Mouse (Mus musculus) lung, embryonic 16.5 days (tissue): ENCODE data around the gene Actn1. TPM values are rescaled to one million over a fixed set of nuclear protein-coding genes. Genes with fewer than 3 reads are reported as not detected.
"Not testable (repeated sequence)": the region's sequence is repeated elsewhere in the genome, so short reads cannot be mapped to it uniquely, and the experiment has no call there.

Experiments used
- ATAC-seq: fragments of 200-750 bp; cut with Nextera tagmentation; 2 replicates; pipeline ENCODE4 v1.8.0; 2017; ENCODE audit warnings: low read depth, mild to moderate bottlenecking, moderate library complexity
- H3K27ac ChIP-seq: fragments of 300-500 bp; sonication (generic); 2 replicates; pipeline ENCODE4 v1.5.1; 2014; ENCODE audit warnings: mild to moderate bottlenecking, control low read depth, low read length
- H3K27me3 ChIP-seq: fragments of 300-500 bp; sonication (generic); 2 replicates; pipeline ENCODE4 v1.6.1; 2014; ENCODE audit warnings: low read depth, low read length, mixed read lengths; ENCODE audit not compliant: control insufficient read depth, insufficient read depth
- H3K36me3 ChIP-seq: fragments of 300-500 bp; sonication (generic); 2 replicates; pipeline ENCODE4 v1.6.1; 2014; ENCODE audit warnings: low read length; ENCODE audit not compliant: control insufficient read depth, insufficient read depth
- H3K4me1 ChIP-seq: fragments of 300-500 bp; sonication (generic); replicated peaks from 2 replicates; pipeline ENCODE4 v1.6.1; 2014; ENCODE audit warnings: low read length, mixed read lengths; ENCODE audit not compliant: control insufficient read depth, insufficient read depth
- H3K4me2 ChIP-seq: fragments of 300-500 bp; sonication (generic); 2 replicates; pipeline ENCODE4 v1.6.1; 2014; ENCODE audit warnings: low read depth, low read length, control low read depth
- H3K4me3 ChIP-seq: fragments of 300-500 bp; sonication (generic); 2 replicates; pipeline ENCODE4 v1.5.1; 2014; ENCODE audit warnings: mild to moderate bottlenecking, low read length, control low read depth
- H3K9ac ChIP-seq: fragments of 300-500 bp; sonication (generic); 2 replicates; pipeline ENCODE4 v1.6.1; 2014; ENCODE audit warnings: low read length, control low read depth
- H3K9me3 ChIP-seq: fragments of 300-500 bp; sonication (generic); 2 replicates; pipeline ENCODE4 v1.6.1; 2016; ENCODE audit warnings: low read length; ENCODE audit not compliant: control insufficient read depth
- WGBS: fragments of 180-500 bp; shearing (Covaris S2); extraction: QIAGEN DNeasy Blood & Tissue Kit; methylation state at CpG from one replicate; pipeline ENCODE4 v1.1.7; 2014; 5-methylcytosine and 5-hydroxymethylcytosine counted together
- polyA plus RNA-seq: library from polyadenylated mRNA; unstranded; fragments of >200 nt; fragmentation: Nextera tagmentation; extraction: Ambion mirVana; gene quantifications from 2 replicates; pipeline ENCODE4 v1.2.1, GENCODE M21; 2015

Actn1 gene
- polyA plus RNA-seq, 1 experiment from 2014 or later = 49.9 TPM

- Histone ChIP-seq H3K4me2 (no peak overlapping the region), H3K27me3 (no peaks in the 10 kb centered on the region), H3K9me3 (no peaks in the 10 kb centered on the region), H3K4me3 (no peak overlapping the region), H3K4me1 (peaks cover 11% of the 10 kb centered on the region), H3K9ac (no peak overlapping the region), H3K27ac (no peak overlapping the region), H3K36me3 (no peaks in the 10 kb centered on the region)
- 79% methylated on average over 6 of the region's 6 CpGs for WGBS
- no peak for ATAC-seq
Observed at GRCm38 (mm10) chr12:80267962-80268361, 7.8 kb upstream of the Actn1 start.

DNA sequence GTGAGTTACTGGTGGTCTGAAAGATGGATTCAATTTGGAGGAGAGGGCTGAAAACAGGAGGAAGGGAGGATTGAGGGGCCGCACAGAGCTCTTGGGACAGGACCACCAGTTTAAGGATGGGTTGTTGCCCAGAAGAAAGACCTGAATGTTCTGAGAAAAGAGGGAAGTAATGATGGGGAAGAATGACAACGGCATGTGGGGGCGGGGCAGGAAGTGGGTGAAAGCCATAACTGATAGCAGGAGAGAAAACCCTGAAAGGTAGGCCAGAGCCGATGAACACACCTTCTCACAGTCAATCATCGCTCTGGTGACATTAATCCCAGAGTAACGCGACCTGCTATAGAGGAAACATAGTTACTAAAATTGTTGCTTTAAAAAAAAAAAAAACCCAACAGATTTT, 4.2 kb upstream of the Actn1 start:
- not testable (repeated sequence) for H3K36me3 ChIP-seq, H3K27ac ChIP-seq, H3K9ac ChIP-seq, H3K4me3 ChIP-seq, H3K27me3 ChIP-seq, H3K9me3 ChIP-seq, H3K4me1 ChIP-seq, ATAC-seq, H3K4me2 ChIP-seq
- 82% methylated on average over 7 of the region's 7 CpGs for WGBS

DNA sequence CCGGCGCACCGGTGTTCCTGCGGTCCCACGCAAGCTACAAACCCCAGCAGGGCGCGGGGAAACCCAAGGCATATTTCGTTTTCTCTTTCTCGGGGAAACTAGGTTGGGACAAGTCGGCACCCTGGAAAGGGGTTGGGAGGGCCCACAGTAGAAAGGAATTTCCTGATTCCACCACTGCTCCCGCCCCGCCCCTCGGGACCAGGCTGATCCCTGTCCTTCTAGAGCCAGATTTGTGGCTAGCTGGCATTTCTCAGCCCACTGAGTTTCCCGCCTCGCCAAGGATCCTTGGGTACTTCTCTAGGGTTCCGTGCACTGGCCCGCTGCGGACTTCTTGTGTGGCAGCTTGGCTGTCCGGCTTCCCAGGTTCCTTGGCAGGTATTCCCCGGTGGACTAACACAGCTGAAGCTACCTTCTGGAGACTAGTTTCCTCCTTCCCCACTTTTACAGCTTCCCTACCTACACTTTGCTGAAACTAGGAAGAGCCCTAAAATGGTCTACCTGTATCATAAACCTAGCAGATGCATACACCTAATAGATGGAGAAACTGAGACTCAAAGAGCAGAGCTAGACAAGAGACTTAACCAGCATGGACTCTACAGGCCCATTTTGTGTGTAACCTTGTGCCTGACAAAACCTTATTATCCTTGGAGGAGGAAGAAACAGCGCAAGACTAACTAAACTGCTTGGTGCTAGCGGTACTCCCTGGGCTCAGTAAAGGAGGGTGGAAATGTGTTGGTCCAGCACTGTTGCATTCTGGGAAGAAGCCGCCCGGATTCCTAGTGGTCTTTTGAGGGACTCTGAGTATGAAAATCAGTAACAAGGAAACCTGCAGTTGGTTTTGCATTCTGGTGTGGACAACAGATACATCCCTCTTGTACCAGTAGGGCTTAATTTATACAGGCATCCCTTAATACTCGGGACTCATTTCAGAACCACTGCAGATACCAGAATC, 849 bp upstream of the Actn1 start:
- Histone ChIP-seq H3K27me3 (no peaks in the 10 kb centered on the region), H3K9me3 (no peaks in the 10 kb centered on the region), H3K27ac (peak overlapping the region; percentile 98), H3K36me3 (no peaks in the 10 kb centered on the region), H3K4me2 (peak overlapping the region; percentile 89), H3K9ac (peak overlapping the region; percentile 92), H3K4me3 (peak overlapping the region; percentile 68), H3K4me1 (peaks cover 31% of the 10 kb centered on the region)
- peak; percentile 55 for ATAC-seq
- 11% methylated on average over 25 of the region's 25 CpGs for WGBS

DNA sequence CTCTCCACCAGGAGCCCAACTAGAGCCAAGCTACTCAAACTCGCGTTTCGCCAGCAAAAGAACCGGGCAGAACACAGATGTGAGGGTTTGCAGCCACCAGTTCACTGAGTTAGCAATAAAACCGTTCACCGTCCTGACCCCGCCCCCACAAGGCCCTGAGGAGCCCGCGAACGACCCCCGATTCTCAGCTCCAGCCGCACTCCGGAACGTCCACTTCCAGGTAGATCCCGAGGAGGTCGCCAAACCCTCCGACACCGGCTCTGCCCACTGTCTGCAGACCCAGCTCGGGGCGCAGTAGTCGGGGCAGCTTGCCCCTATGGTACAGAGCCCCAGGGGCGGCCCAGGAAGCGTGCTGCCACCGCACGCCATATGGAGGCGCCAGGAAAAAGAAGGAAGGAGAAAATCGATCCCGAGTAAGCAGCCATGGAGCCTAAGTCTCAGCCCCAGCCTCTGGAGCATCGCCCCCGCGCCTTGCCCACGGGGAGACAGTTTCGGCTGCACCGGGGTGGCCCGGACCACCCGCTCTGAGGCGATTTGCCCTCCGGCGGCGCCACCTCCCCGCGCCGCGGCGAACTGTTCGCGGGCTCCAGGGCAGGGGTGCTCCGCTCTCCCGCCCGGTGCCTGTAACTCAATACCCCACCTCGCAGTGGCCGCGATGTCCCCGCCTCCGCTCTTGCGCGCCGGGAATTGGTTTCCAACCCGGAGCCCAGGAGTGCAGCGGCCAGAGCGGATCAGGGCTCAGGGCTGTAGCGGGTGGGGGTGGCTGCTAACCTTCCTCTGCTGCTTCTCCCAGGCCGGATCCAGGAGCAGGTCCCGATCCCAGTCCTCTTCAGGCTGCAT, 735 bp downstream of the Actn1 start:
- ATAC-seq = peak; percentile 80
- Histone ChIP-seq H3K9me3 (no peaks in the 10 kb centered on the region), H3K4me2 (peak overlapping the region; percentile 89), H3K36me3 (no peaks in the 10 kb centered on the region), H3K27ac (peak overlapping the region; percentile 98), H3K4me3 (peak overlapping the region; percentile 68), H3K4me1 (peaks cover 33% of the 10 kb centered on the region), H3K27me3 (no peaks in the 10 kb centered on the region), H3K9ac (peak overlapping the region; percentile 92)
- WGBS = under 1% methylated on average over 64 of the region's 64 CpGs

DNA sequence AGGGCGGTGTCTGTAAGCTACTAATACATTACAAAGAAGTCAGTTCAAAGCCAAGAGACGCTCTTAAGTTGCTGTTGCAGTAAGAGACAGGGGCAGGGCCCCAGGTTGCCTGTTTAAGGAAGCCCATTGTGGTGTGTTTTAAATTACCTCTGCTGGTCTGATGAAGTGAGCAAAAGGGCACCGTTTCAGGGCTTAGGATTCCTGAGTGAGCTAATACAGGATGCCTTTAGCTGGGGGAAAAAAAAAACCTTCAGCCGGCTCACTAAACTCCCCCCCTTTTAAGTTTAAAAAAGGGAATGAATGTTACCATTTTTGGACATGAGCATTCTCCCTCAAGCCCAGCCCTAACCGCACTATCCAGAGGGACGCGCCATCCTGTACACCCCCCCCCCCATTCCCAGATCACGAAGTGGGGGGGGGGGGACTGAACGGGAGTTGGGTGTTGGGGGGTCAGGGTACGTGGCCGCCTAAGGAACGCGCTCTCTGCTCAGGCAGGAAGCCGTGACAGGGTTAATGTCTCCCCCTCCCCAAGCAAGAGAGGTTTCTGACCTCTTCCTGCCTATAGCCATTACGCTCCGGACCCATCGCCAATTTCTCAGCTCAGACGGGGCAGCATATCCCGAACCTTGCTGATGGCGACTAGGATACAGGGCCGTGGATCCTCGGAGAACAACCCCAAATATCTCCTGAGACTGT, 1.5 kb downstream of the Actn1 start:
- peak overlapping the region; percentile 92 for H3K9ac ChIP-seq
- H3K4me2 ChIP-seq = peak overlapping the region; percentile 89
- H3K9me3 ChIP-seq = no peaks in the 10 kb centered on the region
- H3K4me3 ChIP-seq = peak overlapping the region; percentile 68
- H3K27ac ChIP-seq = peak overlapping the region; percentile 98
- under 1% methylated on average over 22 of the region's 22 CpGs for WGBS
- no peaks in the 10 kb centered on the region for H3K27me3 ChIP-seq
- H3K36me3 ChIP-seq = no peaks in the 10 kb centered on the region
- no peak for ATAC-seq
- peaks cover 39% of the 10 kb centered on the region for H3K4me1 ChIP-seq

DNA sequence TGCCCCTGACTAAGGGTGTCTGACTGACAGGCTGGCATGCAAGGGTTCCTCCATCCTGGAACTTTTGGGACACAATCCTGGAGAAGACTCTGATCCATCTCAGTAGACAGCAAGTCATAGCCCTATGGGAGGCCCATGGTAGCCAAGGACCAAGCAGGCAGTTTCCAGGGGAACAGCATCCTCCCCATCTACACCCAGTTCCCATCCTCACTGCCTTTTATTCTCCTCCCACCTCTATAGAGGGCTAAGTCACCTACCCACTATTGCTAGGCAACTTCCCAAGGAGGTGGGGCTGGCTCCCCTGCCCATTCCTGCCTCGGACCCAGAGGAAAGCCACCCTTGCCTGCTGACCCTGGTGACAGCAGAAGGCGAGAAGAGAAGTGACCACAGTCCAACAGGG, 8.2 kb downstream of the Actn1 start:
- Histone ChIP-seq H3K9ac (no peak overlapping the region), H3K4me2 (no peak overlapping the region), H3K4me3 (no peak overlapping the region), H3K27ac (no peak overlapping the region), H3K36me3 (no peaks in the 10 kb centered on the region), H3K9me3 (no peaks in the 10 kb centered on the region), H3K27me3 (no peaks in the 10 kb centered on the region), H3K4me1 (peaks cover 75% of the 10 kb centered on the region)
- no peak for ATAC-seq
- WGBS = 48% methylated on average over 2 of the region's 2 CpGs

GRCm38 (mm10) chr12:80251554-80251953, 8.6 kb downstream of the Actn1 start:
- Histone ChIP-seq H3K27ac (no peak overlapping the region), H3K9me3 (no peaks in the 10 kb centered on the region), H3K4me1 (peaks cover 75% of the 10 kb centered on the region), H3K27me3 (no peaks in the 10 kb centered on the region), H3K9ac (no peak overlapping the region), H3K4me3 (no peak overlapping the region), H3K4me2 (no peak overlapping the region), H3K36me3 (no peaks in the 10 kb centered on the region)
- ATAC-seq = no peak
- 36% methylated on average over 3 of the region's 3 CpGs for WGBS

GRCm38 (mm10) chr12:80249539-80249938, 10.6 kb downstream of the Actn1 start:
- Histone ChIP-seq H3K9ac (no peak overlapping the region), H3K4me3 (no peak overlapping the region), H3K4me2 (no peak overlapping the region), H3K36me3 (no peaks in the 10 kb centered on the region), H3K27me3 (no peaks in the 10 kb centered on the region), H3K27ac (no peak overlapping the region), H3K4me1 (peaks cover 90% of the 10 kb centered on the region), H3K9me3 (no peaks in the 10 kb centered on the region)
- WGBS = 33% methylated on average over 6 of the region's 6 CpGs
- no peak for ATAC-seq

DNA sequence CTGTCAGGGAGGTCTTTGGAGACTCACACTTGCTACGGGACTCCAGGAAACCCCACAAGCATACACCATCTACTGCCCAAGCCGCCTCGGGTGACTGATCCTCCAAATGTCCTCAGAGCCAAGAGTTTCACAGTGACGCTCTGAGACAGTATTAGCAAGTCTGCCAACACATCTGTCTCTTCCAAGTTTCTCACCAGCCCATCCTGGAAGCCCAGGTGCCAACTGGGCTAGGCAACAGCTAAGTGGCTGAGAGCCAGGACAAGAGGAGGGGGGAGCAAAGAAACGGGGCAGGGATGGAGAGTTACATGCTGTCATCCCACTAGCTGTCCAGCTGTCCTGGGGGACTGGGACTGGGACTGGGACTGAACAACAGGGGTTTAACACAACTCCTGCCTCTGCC, 13.1 kb downstream of the Actn1 start:
- H3K27ac ChIP-seq = no peak overlapping the region
- H3K9me3 ChIP-seq = no peaks in the 10 kb centered on the region
- H3K27me3 ChIP-seq = no peaks in the 10 kb centered on the region
- no peak overlapping the region for H3K4me3 ChIP-seq
- no peaks in the 10 kb centered on the region for H3K36me3 ChIP-seq
- no peak overlapping the region for H3K4me2 ChIP-seq
- peak; percentile 81 for ATAC-seq
- no peak overlapping the region for H3K9ac ChIP-seq
- peaks cover 93% of the 10 kb centered on the region for H3K4me1 ChIP-seq
- WGBS = 36% methylated on average over 5 of the region's 5 CpGs
